7 mouse cellular contexts compared by ENCODE assay signal in genomic region chr14:46832354-46833272, GRCm38 (mm10). TPM values are rescaled to one million over a fixed set of nuclear protein-coding genes. Genes with fewer than 3 reads are reported as not detected.
DNase-seq lines count a peak whose midpoint lies in the region; ATAC-seq and TF ChIP-seq lines count a peak whose summit lies in the region.

No protein-coding gene starts in this region.

- no peak for DNase-seq in thymus, adult 2 months
- DNase-seq in thymus, postnatal 14 days: no peak
- peak; percentile 31 for DNase-seq in forebrain, postnatal 0 days
- DNase-seq in kidney, postnatal 0 days (ENCODE audit: low spot score): peak; percentile 65
- DNase-seq in right cerebral cortex, postnatal 25 days: peak; percentile 21

- H3K27me3 ChIP-seq in thymus, adult 2 months (ENCODE audit: control insufficient read depth, insufficient read depth, low read length): no peaks in the 10 kb centered on the region
- H3K27me3 ChIP-seq in forebrain, postnatal 0 days (ENCODE audit: insufficient read depth, low read length): no peaks in the 10 kb centered on the region
- H3K27me3 ChIP-seq in kidney, postnatal 0 days (ENCODE audit: insufficient read depth, low read length): no peaks in the 10 kb centered on the region
- H3K27me3 ChIP-seq in lung, embryonic 16.5 days (ENCODE audit: control insufficient read depth, insufficient read depth, low read depth, low read length): no peaks in the 10 kb centered on the region

- peak overlapping the region; percentile 94 for H3K4me2 ChIP-seq in forebrain, postnatal 0 days (ENCODE audit: low read depth)
- peak overlapping the region; percentile 73 for H3K4me2 ChIP-seq in kidney, postnatal 0 days (ENCODE audit: low read length)
- H3K4me2 ChIP-seq in lung, embryonic 16.5 days (ENCODE audit: low read depth, low read length): peak overlapping the region; percentile 71

- peak overlapping the region; percentile 54 for H3K9ac ChIP-seq in forebrain, postnatal 0 days
- H3K9ac ChIP-seq in kidney, postnatal 0 days (ENCODE audit: low read depth, low read length): peak overlapping the region; percentile 93
- H3K9ac ChIP-seq in lung, embryonic 16.5 days (ENCODE audit: low read length): peak overlapping the region; percentile 92

- WGBS in thymus, adult 2 months: 13% methylated on average over 40 of the region's 40 CpGs
- 6% methylated on average over 40 of the region's 40 CpGs for WGBS in forebrain, postnatal 0 days
- 7% methylated on average over 40 of the region's 40 CpGs for WGBS in kidney, postnatal 0 days
- 5% methylated on average over 39 of the region's 40 CpGs for whole genome bisulfite sequencing in lung, embryonic 16.5 days

- TF ChIP-seq POLR2A in thymus, adult 2 months (IDR thresholded peaks at IDR 0.05; ENCODE audit: control insufficient read depth, extremely low read depth, insufficient read depth, low read length, poor library complexity): no peak
- no peak for TF ChIP-seq POLR2A in bone marrow macrophage, adult 2 months (IDR thresholded peaks at IDR 0.05; ENCODE audit: borderline replicate concordance, low read depth, low read length)

- no peak overlapping the region for H3K27ac ChIP-seq in thymus, adult 2 months (ENCODE audit: control insufficient read depth, insufficient read depth, low read length)
- H3K27ac ChIP-seq in bone marrow macrophage, adult 2 months (ENCODE audit: insufficient read depth, low read depth, low read length): peak overlapping the region; percentile 42
- no peak overlapping the region for H3K27ac ChIP-seq in forebrain, postnatal 0 days (ENCODE audit: low read depth, low read length)
- H3K27ac ChIP-seq in kidney, postnatal 0 days: peak overlapping the region; percentile 69
- peak overlapping the region; percentile 76 for H3K27ac ChIP-seq in lung, embryonic 16.5 days (ENCODE audit: low read length)

- H3K4me3 ChIP-seq in thymus, adult 2 months (ENCODE audit: control insufficient read depth, insufficient read depth, low read length): peak overlapping the region; percentile 81
- peak overlapping the region; percentile 90 for H3K4me3 ChIP-seq in bone marrow macrophage, adult 2 months (ENCODE audit: insufficient read depth, low read length)
- peak overlapping the region; percentile 74 for H3K4me3 ChIP-seq in forebrain, postnatal 0 days (ENCODE audit: low read depth, low read length)
- H3K4me3 ChIP-seq in kidney, postnatal 0 days (replicated peaks; ENCODE audit: low read depth, low read length): peak overlapping the region; percentile 87
- peak overlapping the region; percentile 90 for H3K4me3 ChIP-seq in lung, embryonic 16.5 days (ENCODE audit: low read length)

- peak; percentile 13 for ATAC-seq in forebrain, postnatal 0 days
- ATAC-seq in kidney, postnatal 0 days (replicated peaks; ENCODE audit: low FRiP score, low read depth): no peak
- ATAC-seq in lung, embryonic 16.5 days (ENCODE audit: low read depth): peak; percentile 68; the same call in 1 of the 2 replicates

- TF ChIP-seq CTCF in thymus, adult 2 months (IDR thresholded peaks at IDR 0.05; ENCODE audit: borderline replicate concordance, control insufficient read depth, extremely low read depth, insufficient read depth, low read length, poor library complexity): no peak
- no peak for TF ChIP-seq CTCF in bone marrow macrophage, adult 2 months (IDR thresholded peaks at IDR 0.05; ENCODE audit: low read depth, low read length)
- no peak for TF ChIP-seq CTCF in forebrain, postnatal 0 days (IDR thresholded peaks at IDR 0.05; ENCODE audit: low read depth)
- no peak for TF ChIP-seq CTCF in kidney, postnatal 0 days (IDR thresholded peaks at IDR 0.05; ENCODE audit: low read depth)

- H3K9me3 ChIP-seq in forebrain, postnatal 0 days (ENCODE audit: low read length): no peaks in the 10 kb centered on the region
- H3K9me3 ChIP-seq in kidney, postnatal 0 days (replicated peaks; ENCODE audit: low read length): no peaks in the 10 kb centered on the region
- no peaks in the 10 kb centered on the region for H3K9me3 ChIP-seq in lung, embryonic 16.5 days (ENCODE audit: control insufficient read depth, low read length)

- H3K36me3 ChIP-seq in thymus, adult 2 months (ENCODE audit: control insufficient read depth, insufficient read depth, low read length): no peaks in the 10 kb centered on the region
- H3K36me3 ChIP-seq in forebrain, postnatal 0 days (ENCODE audit: insufficient read depth): no peaks in the 10 kb centered on the region
- no peaks in the 10 kb centered on the region for H3K36me3 ChIP-seq in kidney, postnatal 0 days (ENCODE audit: insufficient read depth, low read length)
- H3K36me3 ChIP-seq in lung, embryonic 16.5 days (ENCODE audit: control insufficient read depth, insufficient read depth, low read length): no peaks in the 10 kb centered on the region

- H3K4me1 ChIP-seq in thymus, adult 2 months (replicated peaks; ENCODE audit: control insufficient read depth, insufficient read depth, low read length): peaks cover 4% of the 10 kb centered on the region; the same call in 1 of the 2 replicates
- peaks cover 12% of the 10 kb centered on the region for H3K4me1 ChIP-seq in bone marrow macrophage, adult 2 months (ENCODE audit: control insufficient read depth, insufficient read depth, low read length)
- H3K4me1 ChIP-seq in forebrain, postnatal 0 days (ENCODE audit: insufficient read depth): no peaks in the 10 kb centered on the region
- H3K4me1 ChIP-seq in kidney, postnatal 0 days (replicated peaks; ENCODE audit: insufficient read depth, low read length): peaks cover 2% of the 10 kb centered on the region; the same call in 1 of the 2 replicates
- peaks cover 9% of the 10 kb centered on the region for H3K4me1 ChIP-seq in lung, embryonic 16.5 days (replicated peaks; ENCODE audit: control insufficient read depth, insufficient read depth, low read length)

RNA-seq across cellular contexts. Expression of gene Cgrrf1, which starts 0.7 kb away (rescaled TPM):
- polyA plus RNA-seq in thymus, adult 2 months (2012; rRNA removed): 6.1 and 8.0 TPM in 2 replicates
- 33.9 and 37.2 TPM in 2 replicates for polyA plus RNA-seq in bone marrow macrophage, adult 2 months (2012; ENCODE audit: insufficient read depth, insufficient read length, missing spikeins)
- total RNA-seq in forebrain, postnatal 0 days (2014; rRNA removed): 10.5 and 15.6 TPM in 2 replicates
- 14.1 and 16.0 TPM in 2 replicates for polyA plus RNA-seq in forebrain, postnatal 0 days (2015; fragmentation: Nextera tagmentation; extraction: Ambion mirVana)
- 41.9 and 44.0 TPM in 2 replicates for polyA plus RNA-seq in kidney, postnatal 0 days (2015; fragmentation: Nextera tagmentation; extraction: Ambion mirVana)
- 48.1 and 49.0 TPM in 2 replicates for polyA plus RNA-seq in lung, embryonic 16.5 days (2015; fragmentation: Nextera tagmentation; extraction: Ambion mirVana)

RNA-seq across cellular contexts. Expression of gene Gmfb, which starts 10.6 kb away (rescaled TPM):
- 18.0 and 23.9 TPM in 2 replicates for polyA plus RNA-seq in thymus, adult 2 months (2012; rRNA removed)
- polyA plus RNA-seq in bone marrow macrophage, adult 2 months (2012; ENCODE audit: insufficient read depth, insufficient read length, missing spikeins): 62.7 and 73.4 TPM in 2 replicates
- total RNA-seq in forebrain, postnatal 0 days (2014; rRNA removed): 158 and 240 TPM in 2 replicates
- 90.8 and 113 TPM in 2 replicates for polyA plus RNA-seq in forebrain, postnatal 0 days (2015; fragmentation: Nextera tagmentation; extraction: Ambion mirVana)
- 58.3 and 70.3 TPM in 2 replicates for polyA plus RNA-seq in kidney, postnatal 0 days (2015; fragmentation: Nextera tagmentation; extraction: Ambion mirVana)
- polyA plus RNA-seq in lung, embryonic 16.5 days (2015; fragmentation: Nextera tagmentation; extraction: Ambion mirVana): 68.6 and 74.9 TPM in 2 replicates

RNA-seq across cellular contexts. Expression of gene Cnih1, which starts 44.4 kb away (rescaled TPM):
- polyA plus RNA-seq in thymus, adult 2 months (2012; rRNA removed): 59.0 and 63.6 TPM in 2 replicates
- 88.8 and 98.6 TPM in 2 replicates for polyA plus RNA-seq in bone marrow macrophage, adult 2 months (2012; ENCODE audit: insufficient read depth, insufficient read length, missing spikeins)
- 94.9 and 101 TPM in 2 replicates for total RNA-seq in forebrain, postnatal 0 days (2014; rRNA removed)
- 167 and 182 TPM in 2 replicates for polyA plus RNA-seq in forebrain, postnatal 0 days (2015; fragmentation: Nextera tagmentation; extraction: Ambion mirVana)
- polyA plus RNA-seq in kidney, postnatal 0 days (2015; fragmentation: Nextera tagmentation; extraction: Ambion mirVana): 170 and 187 TPM in 2 replicates
- polyA plus RNA-seq in lung, embryonic 16.5 days (2015; fragmentation: Nextera tagmentation; extraction: Ambion mirVana): 169 and 171 TPM in 2 replicates

RNA-seq across cellular contexts. Expression of gene Samd4, which starts 50.0 kb away (rescaled TPM):
- 1.5 and 3.1 TPM in 2 replicates for polyA plus RNA-seq in thymus, adult 2 months (2012; rRNA removed)
- polyA plus RNA-seq in bone marrow macrophage, adult 2 months (2012; ENCODE audit: insufficient read depth, insufficient read length, missing spikeins): 2.3 and 3.5 TPM in 2 replicates
- total RNA-seq in forebrain, postnatal 0 days (2014; rRNA removed): 12.3 and 15.2 TPM in 2 replicates
- 2.5 and 3.5 TPM in 2 replicates for polyA plus RNA-seq in forebrain, postnatal 0 days (2015; fragmentation: Nextera tagmentation; extraction: Ambion mirVana)
- polyA plus RNA-seq in kidney, postnatal 0 days (2015; fragmentation: Nextera tagmentation; extraction: Ambion mirVana): 4.4 and 5.2 TPM in 2 replicates
- 6.2 and 6.6 TPM in 2 replicates for polyA plus RNA-seq in lung, embryonic 16.5 days (2015; fragmentation: Nextera tagmentation; extraction: Ambion mirVana)

Comparison
In these comparisons a context has a peak if more than half of its experiments do, and no peak if none do; other contexts are left out.
1. DNase-seq: peak in forebrain, postnatal 0 days (single experiment), kidney, postnatal 0 days (single experiment) and right cerebral cortex, postnatal 25 days (single experiment); none in thymus, adult 2 months (single experiment) and thymus, postnatal 14 days (single experiment).
2. H3K27ac ChIP-seq: peak in bone marrow macrophage, adult 2 months (single experiment), kidney, postnatal 0 days (single experiment) and lung, embryonic 16.5 days (single experiment); none in thymus, adult 2 months (single experiment) and forebrain, postnatal 0 days (single experiment).
3. Peak in every context shown above with its lines, with median percentiles within 50 percentile points of each other: H3K4me3 ChIP-seq, H3K4me2 ChIP-seq and H3K9ac ChIP-seq.